Mouse (Mus musculus): ENCODE data around the gene Fam83c.
A peak's percentile ranks its signal among the peaks of the same experiment; 100 is the strongest.

Fam83c gene

GRCm38 (mm10) chr2:155794674-155795445, 39.8 kb downstream of the Fam83c start:
- H3K27me3 ChIP-seq (ENCODE audit: control insufficient read depth, insufficient read depth, low read length, poor library complexity, severe bottlenecking), result no peaks in the 10 kb centered on the region
- no peaks in the 10 kb centered on the region for H3K36me3 ChIP-seq (ENCODE audit: control insufficient read depth, insufficient read depth, low read length, poor library complexity, severe bottlenecking)
- DNase-seq (ENCODE audit: low read depth, low spot score), result no peak

- Histone ChIP-seq H3K27me3 (ENCODE audit: control insufficient read depth, insufficient read depth, low read length, poor library complexity, severe bottlenecking) (no peaks in the 10 kb centered on the region), H3K36me3 (ENCODE audit: control insufficient read depth, insufficient read depth, low read length, poor library complexity, severe bottlenecking) (no peaks in the 10 kb centered on the region)
- peak; percentile 11 for DNase-seq (ENCODE audit: low read depth, low spot score)
These were observed 41.8 kb downstream of the Fam83c start for GRCm38 (mm10) chr2:155792899-155793298.

GRCm38 (mm10) chr2:155787949-155788931, 46.4 kb downstream of the Fam83c start:
- no peak for DNase-seq (ENCODE audit: low read depth, low spot score)
- Histone ChIP-seq H3K36me3 (ENCODE audit: control insufficient read depth, insufficient read depth, low read length, poor library complexity, severe bottlenecking) (no peaks in the 10 kb centered on the region), H3K27me3 (ENCODE audit: control insufficient read depth, insufficient read depth, low read length, poor library complexity, severe bottlenecking) (no peaks in the 10 kb centered on the region)

- DNase-seq (ENCODE audit: low read depth, low spot score), result no peak
- H3K36me3 ChIP-seq (ENCODE audit: control insufficient read depth, insufficient read depth, low read length, poor library complexity, severe bottlenecking), result no peaks in the 10 kb centered on the region
- H3K27me3 ChIP-seq (ENCODE audit: control insufficient read depth, insufficient read depth, low read length, poor library complexity, severe bottlenecking), result no peaks in the 10 kb centered on the region
These were observed 47.7 kb downstream of the Fam83c start for GRCm38 (mm10) chr2:155786905-155787304.

GRCm38 (mm10) chr2:155784534-155784933, 50.1 kb downstream of the Fam83c start:
- no peak for DNase-seq (ENCODE audit: low read depth, low spot score)
- no peaks in the 10 kb centered on the region for H3K36me3 ChIP-seq (ENCODE audit: control insufficient read depth, insufficient read depth, low read length, poor library complexity, severe bottlenecking)
- H3K27me3 ChIP-seq (ENCODE audit: control insufficient read depth, insufficient read depth, low read length, poor library complexity, severe bottlenecking), result no peaks in the 10 kb centered on the region

- Histone ChIP-seq H3K36me3 (ENCODE audit: control insufficient read depth, insufficient read depth, low read length, poor library complexity, severe bottlenecking) (no peaks in the 10 kb centered on the region), H3K27me3 (ENCODE audit: control insufficient read depth, insufficient read depth, low read length, poor library complexity, severe bottlenecking) (no peaks in the 10 kb centered on the region)
- DNase-seq (ENCODE audit: low read depth, low spot score), result no peak
These were observed 55.1 kb downstream of the Fam83c start for GRCm38 (mm10) chr2:155779506-155779905.

GRCm38 (mm10) chr2:155779066-155779465, 55.6 kb downstream of the Fam83c start:
- Histone ChIP-seq H3K27me3 (ENCODE audit: control insufficient read depth, insufficient read depth, low read length, poor library complexity, severe bottlenecking) (no peaks in the 10 kb centered on the region), H3K36me3 (ENCODE audit: control insufficient read depth, insufficient read depth, low read length, poor library complexity, severe bottlenecking) (no peaks in the 10 kb centered on the region)
- DNase-seq (ENCODE audit: low read depth, low spot score), result no peak

GRCm38 (mm10) chr2:155778004-155778403, 56.6 kb downstream of the Fam83c start:
- Histone ChIP-seq H3K27me3 (ENCODE audit: control insufficient read depth, insufficient read depth, low read length, poor library complexity, severe bottlenecking) (no peaks in the 10 kb centered on the region), H3K36me3 (ENCODE audit: control insufficient read depth, insufficient read depth, low read length, poor library complexity, severe bottlenecking) (no peaks in the 10 kb centered on the region)
- no peak for DNase-seq (ENCODE audit: low read depth, low spot score)

- Histone ChIP-seq H3K27me3 (ENCODE audit: control insufficient read depth, insufficient read depth, low read length, poor library complexity, severe bottlenecking) (no peaks in the 10 kb centered on the region), H3K36me3 (ENCODE audit: control insufficient read depth, insufficient read depth, low read length, poor library complexity, severe bottlenecking) (no peaks in the 10 kb centered on the region)
- no peak for DNase-seq (ENCODE audit: low read depth, low spot score)
These were observed 57.0 kb downstream of the Fam83c start for GRCm38 (mm10) chr2:155777688-155777985.

All from splenic B cell, adult 2 months (primary cell).